Comparison of ENCODE assay signal across 20 mouse cellular contexts in the genomic region with DNA sequence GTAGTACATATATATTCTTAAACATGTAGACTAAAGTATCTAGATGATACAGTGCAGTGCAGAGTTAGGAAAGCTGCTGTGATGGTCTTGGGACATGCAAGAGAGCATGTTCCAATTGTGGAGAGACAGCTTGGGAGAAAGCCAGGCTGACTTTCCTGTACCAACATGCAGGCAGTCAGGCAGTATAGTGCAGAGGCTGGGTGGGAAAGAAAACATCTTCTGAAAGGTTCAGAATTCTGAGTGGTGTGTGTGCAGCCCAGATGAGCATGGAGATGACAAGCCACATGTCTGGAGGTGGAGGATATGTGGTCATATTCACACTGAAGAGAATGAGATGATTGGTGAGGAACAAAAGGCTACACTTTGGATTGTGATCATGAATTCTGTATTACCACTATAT.
DNase-seq lines count a peak whose midpoint lies in the region; ATAC-seq lines count a peak whose summit lies in the region.
"Had no signal": no experiment of that assay in that cellular context is flagged by ENCODE, and none has a peak within 500 bp of the region (broad histone marks: within the 10 kb centered on the region; RNA-seq: fewer than 3 reads in every experiment).

No protein-coding gene starts in this region.

- peak; percentile 39; the same call in 1 of the 2 replicates for ATAC-seq in frontal cortex, adult (ENCODE audit: low TSS enrichment)
- ATAC-seq: activated CD4-positive, CD25-positive, alpha-beta regulatory T cell, adult 4 months; forebrain, embryonic 15.5 days; hindbrain, embryonic 16.5 days; inflammation-experienced regulatory T-cells, adult 6 months had no signal

- DNase-seq in frontal cortex, postnatal 14 days (ENCODE audit: low spot score in 2 of 2) = no peak
- peak; percentile 8 for DNase-seq in left cerebral cortex, adult 11 months (ENCODE audit: low spot score)
- DNase-seq in left cerebral cortex, postnatal 10 days (ENCODE audit: extremely low spot score in 1 of 2, low spot score in 2 of 2) = no peak
- peak; percentile 40 for DNase-seq in right cerebral cortex, adult 18-20 months
- no peak for DNase-seq in right cerebral cortex, postnatal 4 days
- DNase-seq: adrenal gland, adult 8-10 months; adrenal gland, postnatal 25 days; cerebellum, adult 11-12 months; cerebellum, adult 8-10 months; cerebellum, postnatal 10 days; cerebellum, postnatal 36 days; embryo, embryonic 11 days; gastrocnemius, postnatal 10 days; gastrocnemius, postnatal 36 days; heart, adult 2 months had no signal

- intact Hi-C loops in left cerebral cortex, postnatal 10 days (cut with DNase I) = no loop called here

Comparison
In these comparisons a context has a peak if more than half of its experiments do, and no peak if none do; other contexts are left out.
1. DNase-seq: peak in left cerebral cortex, adult 11 months (single experiment) and right cerebral cortex, adult 18-20 months (single experiment); none in frontal cortex, postnatal 14 days (0 of 2), left cerebral cortex, postnatal 10 days (0 of 2) and right cerebral cortex, postnatal 4 days (single experiment).